Mouse (Mus musculus): Measurements from ENCODE around the gene Prkcg. TPM values are rescaled to one million over a fixed set of nuclear protein-coding genes. Genes with fewer than 3 reads are reported as not detected.
"Not testable (repeated sequence)": the region's sequence is repeated elsewhere in the genome, so short reads cannot be mapped to it uniquely, and the experiment has no call there.

Prkcg gene
- total and polyA plus RNA-seq, 3 experiments: 0.32 to 1.6 (median 1.5) TPM

- peak; percentile 98 for DNase-seq
These were observed 1.5 kb downstream of the Prkcg start for GRCm38 (mm10) chr7:3290257-3291033.

- peak; percentile 40 for DNase-seq
These were observed 2.2 kb downstream of the Prkcg start for GRCm38 (mm10) chr7:3291197-3291596.

- no peak for DNase-seq
These were observed 2.8 kb downstream of the Prkcg start for GRCm38 (mm10) chr7:3291764-3292163.

GRCm38 (mm10) chr7:3292271-3292670, 3.3 kb downstream of the Prkcg start:
- DNase-seq: not testable (repeated sequence)

GRCm38 (mm10) chr7:3292791-3293190, 3.8 kb downstream of the Prkcg start:
- DNase-seq: peak; percentile 95

GRCm38 (mm10) chr7:3294794-3295193, 5.8 kb downstream of the Prkcg start:
- DNase-seq: no peak

- DNase-seq: no peak
These were observed 6.5 kb downstream of the Prkcg start for GRCm38 (mm10) chr7:3295321-3296110.

GRCm38 (mm10) chr7:3296711-3297110, 7.7 kb downstream of the Prkcg start:
- no peak for DNase-seq

- no peak for DNase-seq
These were observed 11.1 kb downstream of the Prkcg start for GRCm38 (mm10) chr7:3299941-3300617.

- no peak for DNase-seq
These were observed 12.1 kb downstream of the Prkcg start for GRCm38 (mm10) chr7:3300891-3301627.

GRCm38 (mm10) chr7:3301628-3302555, 12.9 kb downstream of the Prkcg start:
- peak; percentile 52 for DNase-seq

- no peak for DNase-seq
These were observed 13.7 kb downstream of the Prkcg start for GRCm38 (mm10) chr7:3302556-3303275.

GRCm38 (mm10) chr7:3303276-3303781, 14.3 kb downstream of the Prkcg start:
- no peak for DNase-seq

- DNase-seq: no peak
These were observed 14.8 kb downstream of the Prkcg start for GRCm38 (mm10) chr7:3303789-3304188.

- DNase-seq: no peak
These were observed 15.3 kb downstream of the Prkcg start for GRCm38 (mm10) chr7:3304298-3304697.

- DNase-seq: no peak
These were observed 17.4 kb downstream of the Prkcg start for GRCm38 (mm10) chr7:3306400-3306799.

- DNase-seq: no peak
These were observed 19.7 kb downstream of the Prkcg start for GRCm38 (mm10) chr7:3308646-3309045.

GRCm38 (mm10) chr7:3310233-3310632, 21.3 kb downstream of the Prkcg start:
- no peak for DNase-seq

GRCm38 (mm10) chr7:3313571-3313970, 24.6 kb downstream of the Prkcg start:
- DNase-seq: no peak

GRCm38 (mm10) chr7:3314121-3314520, 25.1 kb downstream of the Prkcg start:
- DNase-seq: no peak
